ENCODE assay signal across 31 mouse cellular contexts in genomic region chr6:66945004-66945356, GRCm38 (mm10). TPM values are rescaled to one million over a fixed set of nuclear protein-coding genes. Genes with fewer than 3 reads are reported as not detected.
A peak's percentile ranks its signal among the peaks of the same experiment; 100 is the strongest.
DNase-seq lines count a peak whose midpoint lies in the region; ATAC-seq and TF ChIP-seq lines count a peak whose summit lies in the region.
"Had no signal": no experiment of that assay in that cellular context is flagged by ENCODE, and none has a peak within 500 bp of the region (broad histone marks: within the 10 kb centered on the region; RNA-seq: fewer than 3 reads in every experiment).

No protein-coding gene starts in this region.

- in situ Hi-C loops in CH12.LX (cut with MboI; ENCODE audit: low pct_ligation_motif_present, low pct_unique_long_range_greater_than_20kb, low sequenced_read_pairs): loop anchor here (10.0 kb wide), 1 partner anchor 100 kb away; no protein-coding TSS in a partner anchor

- no peaks in the 10 kb centered on the region for H3K36me3 ChIP-seq in kidney, adult 2 months (ENCODE audit: control insufficient read depth, insufficient read depth, low read length)
- H3K36me3 ChIP-seq in CH12.LX (replicated peaks in 1 of 2; ENCODE audit: control insufficient read depth in 1 of 2, insufficient read depth in 1 of 2, low read length in 1 of 2): peaks cover 0 to 7% of the 10 kb centered on the region in 2 experiments
- H3K36me3 ChIP-seq: heart, embryonic 13.5 days; hindbrain, embryonic 10.5 days; hindbrain, embryonic 15.5 days; intestine, embryonic 15.5 days; limb, embryonic 10.5 days; limb, embryonic 15.5 days; neural tube, embryonic 13.5 days had no signal

- peak overlapping the region; percentile 46 for H3K4me2 ChIP-seq in CH12.LX (ENCODE audit: insufficient read depth, low read depth, poor library complexity, severe bottlenecking)
- H3K4me2 ChIP-seq: heart, embryonic 13.5 days; hindbrain, embryonic 15.5 days; intestine, embryonic 15.5 days; limb, embryonic 15.5 days; midbrain, embryonic 11.5 days; neural tube, embryonic 13.5 days had no signal

- no peaks in the 10 kb centered on the region for H3K79me2 ChIP-seq in CH12.LX (replicated peaks; ENCODE audit: control insufficient read depth, extremely low read depth, insufficient read depth, poor library complexity, severe bottlenecking)

- dilution Hi-C loops in CH12.LX (cut with MboI; ENCODE audit: extremely low pct_ligation_motif_present, extremely low pct_unique_long_range_greater_than_20kb, low sequenced_read_pairs): no loop called here

- TF ChIP-seq CTCF in kidney, adult 2 months (conservative IDR thresholded peaks at IDR 0.05; ENCODE audit: insufficient read depth, insufficient read length, low read depth, low read length): no peak
- no peak for TF ChIP-seq CTCF in CH12.LX (conservative IDR thresholded peaks at IDR 0.05 in 1 of 2, IDR thresholded peaks at IDR 0.05 in 1 of 2; ENCODE audit: low read depth in 2 of 2, low read length in 2 of 2)

- H3K27me3 ChIP-seq in kidney, adult 2 months (replicated peaks; ENCODE audit: control insufficient read depth, insufficient read depth, low read length): no peaks in the 10 kb centered on the region; the same call in 1 of the 2 replicates
- H3K27me3 ChIP-seq in CH12.LX (replicated peaks): no peaks in the 10 kb centered on the region
- H3K27me3 ChIP-seq: heart, embryonic 13.5 days; hindbrain, embryonic 15.5 days; intestine, embryonic 15.5 days; limb, embryonic 15.5 days; neural tube, embryonic 13.5 days had no signal

- no peak for TF ChIP-seq RAD21 in CH12.LX (IDR thresholded peaks at IDR 0.05; ENCODE audit: low read depth, low read length)

- H3K9ac ChIP-seq in CH12.LX (ENCODE audit: insufficient read depth, low read depth): no peak overlapping the region
- H3K9ac ChIP-seq: heart, embryonic 13.5 days; hindbrain, embryonic 15.5 days; intestine, embryonic 15.5 days; limb, embryonic 15.5 days; neural tube, embryonic 13.5 days had no signal

- peak; percentile 34 for ATAC-seq in inflammation-experienced regulatory T-cells, adult 6 months
- ATAC-seq: forebrain, embryonic 14.5 days; intestine, embryonic 15.5 days; midbrain, embryonic 16.5 days had no signal

- 53% methylated on average over 5 of the region's 5 CpGs for WGBS in kidney, adult 2 months

- peaks cover 37% of the 10 kb centered on the region for H3K4me1 ChIP-seq in kidney, adult 2 months (ENCODE audit: control insufficient read depth, insufficient read depth, low read length)
- peaks cover 3 to 65% of the 10 kb centered on the region in 2 experiments for H3K4me1 ChIP-seq in CH12.LX (ENCODE audit: control insufficient read depth in 1 of 2, insufficient read depth in 2 of 2)

- TF ChIP-seq EP300 in CH12.LX (IDR thresholded peaks at IDR 0.05; ENCODE audit: low read length): no peak

- no peaks in the 10 kb centered on the region for H3K9me3 ChIP-seq in CH12.LX (replicated peaks; ENCODE audit: low read length)
- H3K9me3 ChIP-seq: heart, embryonic 13.5 days; hindbrain, embryonic 10.5 days; hindbrain, embryonic 15.5 days; intestine, embryonic 15.5 days; limb, embryonic 10.5 days; limb, embryonic 15.5 days; neural tube, embryonic 13.5 days had no signal

- TF ChIP-seq POLR2A in kidney, adult 2 months (IDR thresholded peaks at IDR 0.05; ENCODE audit: low read depth, low read length): no peak
- TF ChIP-seq POLR2A in CH12.LX (IDR thresholded peaks at IDR 0.05; ENCODE audit: low read depth, low read length): no peak

- DNase-seq in kidney, adult 2 months: no peak
- DNase-seq in kidney, postnatal 14 days: no peak
- peak; percentile 12 to 27 for DNase-seq in spleen, postnatal 36 days (ENCODE audit: low spot score in 2 of 2)
- no peak for DNase-seq in spleen, postnatal 10 days (ENCODE audit: low spot score in 2 of 2)
- DNase-seq in CH12.LX (ENCODE audit: extremely low read depth): no peak
- DNase-seq in right cerebral cortex, postnatal 4 days: no peak
- DNase-seq in right cerebral cortex, postnatal 25 days: no peak
- DNase-seq: adrenal gland, adult 2 months; adrenal gland, postnatal 36 days; cerebellum, adult 2 months; cerebellum, postnatal 14 days; gastrocnemius, postnatal 14 days; heart, adult 18-20 months; heart, postnatal 10 days; kidney, adult 8-10 months; layer of hippocampus, postnatal 36 days; lung, adult 2 months; lung, postnatal 14 days; thymus, postnatal 36 days had no signal

- H3K4me3 ChIP-seq in kidney, adult 2 months (ENCODE audit: insufficient read depth, low read depth, low read length): no peak overlapping the region
- H3K4me3 ChIP-seq in CH12.LX (replicated peaks in 1 of 3; ENCODE audit: low read depth in 2 of 3, low read length in 2 of 3, poor library complexity in 1 of 3): peak overlapping the region in 2 of 3 experiments; percentile 13 to 34
- H3K4me3 ChIP-seq: heart, embryonic 13.5 days; hindbrain, embryonic 10.5 days; hindbrain, embryonic 15.5 days; intestine, embryonic 15.5 days; limb, embryonic 10.5 days; limb, embryonic 15.5 days; neural tube, embryonic 13.5 days had no signal

- H3K27ac ChIP-seq in kidney, adult 2 months (ENCODE audit: insufficient read depth, low read depth, low read length): peak overlapping the region; percentile 52
- H3K27ac ChIP-seq in CH12.LX (ENCODE audit: insufficient read depth, low read depth): peak overlapping the region; percentile 12
- H3K27ac ChIP-seq: heart, embryonic 13.5 days; hindbrain, embryonic 10.5 days; hindbrain, embryonic 15.5 days; intestine, embryonic 15.5 days; kidney, postnatal 0 days; limb, embryonic 10.5 days; limb, embryonic 15.5 days; neural tube, embryonic 13.5 days had no signal

TF ChIP-seq in CH12.LX, 34 proteins besides CTCF, POLR2A, EP300 and RAD21:
- TF ChIP-seq HCFC1 (IDR thresholded peaks at IDR 0.05; ENCODE audit: low read depth, low read length) (no peak), JUND (conservative IDR thresholded peaks at IDR 0.05; ENCODE audit: low read depth, low read length) (0 out of 2 replicates have a peak, but pooled peaks have one; percentile 0)

RNA-seq across cellular contexts. Expression of gene Gng12, which starts 48.8 kb away (rescaled TPM):
- polyA plus RNA-seq in kidney, adult 2 months (2012; rRNA removed): 90.6 and 102 TPM in 2 replicates
- 3.4 and 3.9 TPM in 2 replicates for total RNA-seq in CH12.LX (2012; rRNA removed)
- 11.0 and 12.2 TPM in 2 replicates for total RNA-seq in CH12.LX (2014; rRNA removed)
- polyA plus RNA-seq in CH12.LX (2012; ENCODE audit: insufficient read length, low read depth): 20.8 and 23.1 TPM in 2 replicates
- polyA plus RNA-seq in inflammation-experienced regulatory T-cells, adult 6 months (2017; shearing (Covaris generic)): 10 to 100 TPM in 2 of 3 experiments, 1 to 10 TPM in 1; 3.7 to 12.6 (median 12.2) TPM

Comparison
In these comparisons a context has a peak if more than half of its experiments do, and no peak if none do; other contexts are left out.
1. DNase-seq: peak in spleen, postnatal 36 days (2 of 2); none in kidney, adult 2 months (single experiment), kidney, postnatal 14 days (single experiment), spleen, postnatal 10 days (0 of 2), CH12.LX (single experiment), right cerebral cortex, postnatal 4 days (single experiment) and right cerebral cortex, postnatal 25 days (single experiment).